21 mouse cellular contexts compared by ENCODE assay signal in the genomic region with DNA sequence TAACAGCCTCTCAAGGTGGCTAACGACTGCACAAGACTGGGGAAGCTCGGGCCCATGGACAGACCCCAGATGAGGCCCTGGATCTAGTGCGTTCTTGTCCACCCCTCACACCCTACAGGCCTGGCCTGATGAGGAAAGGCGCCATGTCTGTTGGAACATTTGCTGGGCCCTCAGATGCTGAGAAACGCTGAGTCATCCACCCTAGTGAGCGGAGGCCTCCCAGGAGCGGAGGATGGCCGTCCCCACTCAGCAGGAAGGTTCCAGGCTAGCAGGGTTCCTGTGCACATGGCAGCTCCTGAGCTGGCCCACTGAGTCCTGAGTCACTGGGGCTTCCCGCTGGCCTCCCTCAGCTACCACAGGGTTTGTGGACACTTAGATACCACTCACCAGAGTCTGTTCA. TPM values are rescaled to one million over a fixed set of nuclear protein-coding genes. Genes with fewer than 3 reads are reported as not detected.
DNase-seq lines count a peak whose midpoint lies in the region; ATAC-seq and TF ChIP-seq lines count a peak whose summit lies in the region.
"Had no signal": no experiment of that assay in that cellular context is flagged by ENCODE, and none has a peak within 500 bp of the region (broad histone marks: within the 10 kb centered on the region; RNA-seq: fewer than 3 reads in every experiment).

No protein-coding gene starts in this region.

- H3K36me3 ChIP-seq in heart, embryonic 11.5 days (ENCODE audit: control insufficient read depth, insufficient read depth, low read length), result no peaks in the 10 kb centered on the region
- no peaks in the 10 kb centered on the region for H3K36me3 ChIP-seq in ES-E14 (ENCODE audit: control insufficient read depth, insufficient read depth, low read length, poor library complexity, severe bottlenecking)
- no peaks in the 10 kb centered on the region for H3K36me3 ChIP-seq in embryonic facial prominence, embryonic 10.5 days (replicated peaks)
- H3K36me3 ChIP-seq in liver, embryonic 15.5 days (replicated peaks), result no peaks in the 10 kb centered on the region
- H3K36me3 ChIP-seq: hindbrain, embryonic 15.5 days; limb, embryonic 15.5 days had no signal

- no peaks in the 10 kb centered on the region for H3K9me3 ChIP-seq in heart, embryonic 11.5 days (replicated peaks; ENCODE audit: control insufficient read depth, low read length)
- no peaks in the 10 kb centered on the region for H3K9me3 ChIP-seq in ES-E14 (ENCODE audit: control insufficient read depth, insufficient read depth, low read depth, low read length)
- no peaks in the 10 kb centered on the region for H3K9me3 ChIP-seq in embryonic facial prominence, embryonic 10.5 days
- H3K9me3 ChIP-seq in liver, embryonic 15.5 days (replicated peaks), result no peaks in the 10 kb centered on the region
- H3K9me3 ChIP-seq: hindbrain, embryonic 15.5 days; limb, embryonic 15.5 days had no signal

- DNase-seq in heart, adult 11 months, result no peak
- DNase-seq in ES-E14 (ENCODE audit: low read depth, low spot score), result no peak
- no peak for DNase-seq in embryonic facial prominence, embryonic 10.5 days (ENCODE audit: low spot score)
- DNase-seq in cerebellum, adult 9-11 months, result no peak
- no peak for DNase-seq in gastrocnemius, postnatal 4 days (ENCODE audit: low spot score in 2 of 2)
- no peak for DNase-seq in right cerebral cortex, postnatal 36 days (ENCODE audit: low spot score in 2 of 2)
- DNase-seq: adrenal gland, postnatal 14 days; gastrocnemius, postnatal 36 days; kidney, adult 18-20 months; lung, postnatal 36 days; thymus, adult 2 months had no signal

- H3K4me1 ChIP-seq in heart, embryonic 11.5 days (ENCODE audit: control insufficient read depth, insufficient read depth, low read length), result peaks cover 55% of the 10 kb centered on the region
- peaks cover 2 to 37% of the 10 kb centered on the region in 2 experiments; a peak in 3 of 4 replicates for H3K4me1 ChIP-seq in ES-E14 (ENCODE audit: control insufficient read depth in 2 of 2, insufficient read depth in 2 of 2, low read length in 2 of 2, poor library complexity in 1 of 2)
- peaks cover 57% of the 10 kb centered on the region for H3K4me1 ChIP-seq in embryonic facial prominence, embryonic 10.5 days
- peaks cover 99% of the 10 kb centered on the region for H3K4me1 ChIP-seq in liver, embryonic 15.5 days (replicated peaks)

- no peaks in the 10 kb centered on the region for H3K27me3 ChIP-seq in heart, embryonic 11.5 days (ENCODE audit: control insufficient read depth, insufficient read depth, low read length)
- peaks cover 48% of the 10 kb centered on the region for H3K27me3 ChIP-seq in embryonic facial prominence, embryonic 10.5 days (replicated peaks; ENCODE audit: low read depth, poor library complexity, severe bottlenecking)
- H3K27me3 ChIP-seq in liver, embryonic 15.5 days, result no peaks in the 10 kb centered on the region
- H3K27me3 ChIP-seq: hindbrain, embryonic 15.5 days had no signal

- in situ Hi-C loops in ES-E14 (cut with MboI; ENCODE audit: low sequenced_read_pairs in 2 of 2, unreplicated experiment in 2 of 2), result no loop called here

- no peak overlapping the region for H3K4me3 ChIP-seq in heart, embryonic 11.5 days (ENCODE audit: low read depth, low read length)
- H3K4me3 ChIP-seq in ES-E14 (ENCODE audit: insufficient read depth in 1 of 2, low read depth in 1 of 2, low read length in 2 of 2, poor library complexity in 1 of 2, severe bottlenecking in 1 of 2), result no peak overlapping the region
- H3K4me3 ChIP-seq in embryonic facial prominence, embryonic 10.5 days, result no peak overlapping the region
- H3K4me3 ChIP-seq in liver, embryonic 15.5 days (replicated peaks), result no peak overlapping the region
- H3K4me3 ChIP-seq: hindbrain, embryonic 15.5 days; limb, embryonic 15.5 days had no signal

- H3K9ac ChIP-seq in heart, embryonic 11.5 days (ENCODE audit: low read depth, low read length), result no peak overlapping the region
- peak overlapping the region; percentile 41; the same call in 1 of the 2 replicates for H3K9ac ChIP-seq in ES-E14 (ENCODE audit: insufficient read depth, low read depth, low read length, poor library complexity, severe bottlenecking)
- no peak overlapping the region for H3K9ac ChIP-seq in liver, embryonic 15.5 days
- H3K9ac ChIP-seq: hindbrain, embryonic 15.5 days; limb, embryonic 15.5 days had no signal

- no peak overlapping the region for H3K4me2 ChIP-seq in heart, embryonic 11.5 days
- peak overlapping the region; percentile 43; the same call in 1 of the 2 replicates for H3K4me2 ChIP-seq in liver, embryonic 15.5 days
- H3K4me2 ChIP-seq: hindbrain, embryonic 15.5 days; limb, embryonic 15.5 days had no signal

- ATAC-seq in heart, embryonic 11.5 days (replicated peaks; ENCODE audit: insufficient number of reproducible peaks, low FRiP score, low TSS enrichment), result 0 out of 2 replicates have a peak, but pooled peaks have one; percentile 25
- peak; percentile 60 for ATAC-seq in liver, embryonic 15.5 days (ENCODE audit: insufficient read depth)

- 77% methylated on average over 9 of the region's 9 CpGs for WGBS in heart, embryonic 11.5 days (ENCODE audit: insufficient replicate concordance)
- 77% methylated on average over 9 of the region's 9 CpGs for WGBS in embryonic facial prominence, embryonic 10.5 days
- WGBS in liver, embryonic 15.5 days (ENCODE audit: insufficient replicate concordance), result 37% methylated on average over 9 of the region's 9 CpGs

- H3K27ac ChIP-seq in heart, embryonic 11.5 days (ENCODE audit: low read depth, low read length), result no peak overlapping the region
- H3K27ac ChIP-seq in ES-E14 (ENCODE audit: insufficient read depth, low read depth, low read length, poor library complexity, severe bottlenecking), result no peak overlapping the region
- peak overlapping the region; percentile 51 for H3K27ac ChIP-seq in embryonic facial prominence, embryonic 10.5 days (replicated peaks)
- peak overlapping the region; percentile 62 for H3K27ac ChIP-seq in liver, embryonic 15.5 days (replicated peaks)
- H3K27ac ChIP-seq: hindbrain, embryonic 15.5 days; limb, embryonic 15.5 days had no signal

TF ChIP-seq in ES-E14, 5 proteins besides CTCF, POLR2A, EP300 and RAD21:
- peak; percentile 78 for TF ChIP-seq MAFK (IDR thresholded peaks at IDR 0.05; ENCODE audit: insufficient read depth, low read depth, low read length)
- no peak for TF ChIP-seq ZNF384 (IDR thresholded peaks at IDR 0.05; ENCODE audit: low read depth, low read length)

RNA-seq across cellular contexts. Expression of a gene that starts 9.7 kb away (rescaled TPM):
- 16.0 and 16.7 TPM in 2 replicates for polyA plus RNA-seq in heart, embryonic 11.5 days (2014; fragmentation: Nextera tagmentation; extraction: Ambion mirVana)
- total RNA-seq in ES-E14 (2012; rRNA removed), result 3.8 and 4.3 TPM in 2 replicates
- polyA plus RNA-seq in embryonic facial prominence, embryonic 10.5 days (2016; fragmentation: Nextera tagmentation; extraction: Ambion mirVana), result 23.5 and 23.7 TPM in 2 replicates
- polyA plus RNA-seq in liver, embryonic 15.5 days (2015; fragmentation: Nextera tagmentation; extraction: Ambion mirVana), result 4.7 and 4.9 TPM in 2 replicates
- total RNA-seq in gastrocnemius, postnatal 4 days (2021), result 1 to 10 TPM; 7.5 to 9.1 TPM

RNA-seq across cellular contexts. Expression of a gene that starts 27.5 kb away (rescaled TPM):
- not detected in 2 replicates for polyA plus RNA-seq in heart, embryonic 11.5 days (2014; fragmentation: Nextera tagmentation; extraction: Ambion mirVana)
- total RNA-seq in ES-E14 (2012; rRNA removed), result not detected in 2 replicates
- polyA plus RNA-seq in embryonic facial prominence, embryonic 10.5 days (2016; fragmentation: Nextera tagmentation; extraction: Ambion mirVana), result not detected in 2 replicates
- polyA plus RNA-seq in liver, embryonic 15.5 days (2015; fragmentation: Nextera tagmentation; extraction: Ambion mirVana), result not detected in 2 replicates
- not detected for total RNA-seq in gastrocnemius, postnatal 4 days (2021)
- total RNA-seq: adrenal gland, postnatal 14 days; gastrocnemius, postnatal 36 days; left cerebral cortex, adult 8-10 months had no signal
- polyA plus RNA-seq: cortical plate, adult 2 months; frontal cortex, adult 2 months; heart, embryonic 16.5 days; hindbrain, embryonic 15.5 days; large intestine, adult 2 months; limb, embryonic 15.5 days; neural tube, embryonic 14.5 days; thymus, adult 2 months had no signal

Comparison
In these comparisons a context has a peak if more than half of its experiments do, and no peak if none do; other contexts are left out.
1. H3K27ac ChIP-seq: peak in embryonic facial prominence, embryonic 10.5 days (single experiment) and liver, embryonic 15.5 days (single experiment); none in heart, embryonic 11.5 days (single experiment) and ES-E14 (single experiment).